Mouse (Mus musculus): ENCODE results near the gene Calcrl.

The Calcrl gene

GRCm38 (mm10) chr2:84425138-84425537 lies at the start of gene Calcrl:
Gene Calcrl, minus strand, starts transcription at chr2:84425411.
- DNase-seq = peak; percentile 82 to 89

DNA sequence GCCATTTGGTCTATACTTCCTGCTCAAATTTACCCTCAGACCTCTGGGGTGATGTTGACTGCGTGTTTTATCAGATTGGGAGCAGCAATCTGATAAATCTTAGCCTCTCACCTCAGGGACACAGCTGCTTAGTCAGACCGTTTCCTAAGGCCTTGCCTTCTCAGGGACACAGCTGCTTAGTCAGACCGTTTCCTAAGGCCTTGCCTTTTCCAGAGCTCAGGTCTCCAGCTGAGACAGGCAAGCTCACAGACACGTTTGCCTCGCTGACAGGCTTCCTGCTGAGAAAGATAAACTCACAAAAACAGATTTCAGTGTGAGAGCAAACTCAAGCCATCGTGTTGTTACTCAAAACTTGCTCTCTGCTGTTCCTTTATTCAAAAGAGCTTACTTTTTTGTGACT lies 49.4 kb upstream of the Calcrl start:
- no peak for DNase-seq

DNA sequence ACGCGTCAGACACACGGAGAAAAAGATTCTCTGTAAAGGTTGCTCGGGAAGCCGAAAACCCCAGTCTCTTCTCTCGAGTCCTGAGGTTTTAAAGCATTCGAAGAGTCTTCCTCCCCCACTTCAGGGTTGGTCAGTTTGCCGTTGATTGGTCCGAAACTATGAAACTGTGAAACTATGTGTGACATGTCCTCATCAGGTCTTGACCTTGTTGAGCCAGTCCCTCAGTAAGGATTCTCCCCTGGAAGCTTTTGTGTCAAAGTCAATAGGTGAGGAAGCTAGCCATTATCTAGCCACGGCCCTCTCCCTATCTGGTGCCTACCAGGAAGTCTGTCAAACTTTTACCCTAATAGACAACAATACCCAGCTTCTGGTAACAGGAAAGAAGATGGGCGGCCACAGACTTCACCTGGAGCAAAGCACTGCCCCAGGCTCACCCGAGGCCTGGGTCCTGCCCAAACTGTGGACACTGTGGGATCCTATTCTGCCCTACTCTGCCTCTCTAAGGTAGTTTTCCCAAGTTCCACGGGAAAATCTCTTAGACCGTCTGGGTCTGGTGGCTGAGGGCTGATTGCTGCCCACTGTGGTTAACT lies 48.8 kb upstream of the Calcrl start:
- DNase-seq = no peak

GRCm38 (mm10) chr2:84467391-84467790 lies 42.2 kb upstream of the Calcrl start:
- DNase-seq = no peak

- no peak for DNase-seq
Measured at GRCm38 (mm10) chr2:84464956-84465355, 39.7 kb upstream of the Calcrl start.

GRCm38 (mm10) chr2:84462411-84462810 lies 37.2 kb upstream of the Calcrl start:
- DNase-seq = no peak

DNA sequence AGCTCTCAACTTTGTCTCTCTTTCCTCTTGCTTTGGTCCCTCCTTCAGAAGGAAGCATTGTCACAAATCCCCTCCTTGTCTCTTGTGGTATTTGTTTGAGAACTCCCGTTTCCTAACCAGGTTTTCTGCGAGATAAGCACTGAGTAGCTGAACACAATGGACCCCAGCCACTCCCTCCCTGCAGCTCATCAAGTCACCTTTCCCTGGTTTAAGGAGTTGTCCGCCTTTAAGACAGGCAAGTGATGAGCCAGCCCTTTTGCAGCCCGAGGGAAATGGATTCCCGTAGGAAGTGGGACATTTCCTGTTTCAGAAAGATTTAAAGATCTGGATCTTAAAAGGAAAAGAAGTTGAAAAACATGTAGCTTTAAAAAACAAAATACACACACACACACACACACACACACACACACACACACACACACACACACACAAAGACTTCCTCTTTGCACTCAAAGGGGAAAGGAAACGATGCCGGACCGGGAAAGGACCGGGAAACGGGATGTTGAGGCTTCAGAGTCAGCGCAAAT lies 34.5 kb upstream of the Calcrl start:
- peak; percentile 55 to 61 for DNase-seq

DNA sequence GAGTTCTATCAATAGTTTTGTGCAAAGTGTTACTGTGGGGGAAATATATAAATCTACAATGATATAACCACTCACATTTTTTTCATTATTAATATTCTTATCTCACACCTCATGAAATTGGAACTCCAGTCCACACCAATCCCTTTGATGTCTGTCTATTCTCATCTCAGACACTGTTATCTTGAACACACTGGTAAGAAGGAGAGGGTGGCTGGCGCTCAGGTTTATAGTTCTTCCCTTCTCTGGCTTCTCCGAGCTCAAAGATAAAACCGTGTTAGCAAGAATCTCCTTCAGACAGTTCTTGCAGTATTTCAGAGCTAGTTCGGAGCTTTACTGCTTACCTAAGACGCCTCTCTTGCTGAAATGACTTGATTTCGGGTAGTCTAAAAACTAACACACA lies 32.0 kb upstream of the Calcrl start:
- DNase-seq = no peak

- DNase-seq = peak; percentile 43 to 56
Measured at GRCm38 (mm10) chr2:84455236-84455799, 30.1 kb upstream of the Calcrl start.

DNA sequence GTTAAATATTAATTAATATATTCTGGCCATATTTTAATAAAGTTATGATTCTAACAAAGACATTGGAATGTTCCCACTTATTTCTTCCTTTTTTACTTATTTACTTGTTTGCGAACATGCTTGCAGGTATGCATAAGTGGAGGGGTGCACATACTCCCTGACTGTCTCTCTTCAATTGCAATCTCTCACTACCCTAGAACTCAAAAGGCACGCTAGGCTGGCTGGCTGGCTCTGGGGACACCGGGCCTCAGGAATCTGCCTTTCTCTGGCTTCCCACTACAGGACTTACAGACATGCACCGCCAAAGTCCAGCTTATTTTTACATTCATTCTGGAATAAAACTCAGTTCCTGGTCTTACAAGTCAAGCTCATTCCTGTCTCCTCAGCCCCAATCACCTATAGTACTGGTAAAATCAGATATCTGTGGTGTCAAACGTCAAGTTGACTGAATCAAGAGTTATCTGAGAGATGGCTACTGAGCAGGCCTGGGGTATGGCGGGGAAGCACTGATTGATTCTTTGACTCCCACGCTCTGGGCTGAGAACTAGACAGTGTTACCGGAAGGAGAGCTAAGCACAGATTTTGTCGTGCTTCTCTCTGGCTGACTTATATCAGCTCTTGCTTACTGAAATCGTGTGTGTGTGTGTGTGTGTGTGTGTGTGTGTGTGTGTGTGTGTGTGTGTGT lies 29.5 kb upstream of the Calcrl start:
- DNase-seq = peak in 1 of 2 experiments; percentile 29

DNA sequence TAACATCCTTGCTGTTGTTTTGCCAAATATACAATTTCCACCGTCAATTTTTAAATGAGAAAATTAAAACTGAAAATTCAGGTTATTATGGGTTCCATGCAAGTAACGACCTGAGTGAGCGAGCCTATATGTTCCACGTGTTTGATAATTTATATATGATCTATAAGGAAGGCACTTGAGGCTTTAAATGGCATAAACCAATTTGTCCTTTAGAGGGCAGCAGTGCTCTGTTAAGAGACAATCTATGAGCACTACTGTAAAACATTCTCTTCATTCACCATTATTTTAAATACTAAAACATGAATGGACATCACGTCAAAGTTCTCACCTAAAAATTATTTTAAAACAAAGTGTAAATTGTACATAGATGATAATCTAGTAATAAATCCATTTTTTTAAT lies 28.8 kb upstream of the Calcrl start:
- no peak for DNase-seq

DNA sequence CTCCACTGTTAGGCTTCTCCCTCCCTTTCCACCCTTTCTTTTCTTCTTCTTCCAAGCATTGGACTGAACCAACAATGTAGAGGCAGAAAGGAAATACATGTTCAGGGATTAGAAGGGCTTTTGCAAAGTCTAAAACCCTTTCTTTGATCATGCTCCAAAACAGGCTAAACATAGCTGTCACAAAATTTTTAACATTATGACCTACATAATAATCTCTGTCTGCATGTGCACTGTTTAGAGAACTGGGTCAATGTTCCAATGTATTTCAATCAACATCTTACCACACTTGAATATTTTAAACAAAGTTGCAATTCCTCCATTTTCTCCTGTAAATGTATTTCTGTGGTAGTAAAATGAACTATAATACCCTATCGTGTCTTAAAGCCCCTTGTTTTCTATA lies 20.3 kb upstream of the Calcrl start:
- DNase-seq = no peak

GRCm38 (mm10) chr2:84441940-84442339 lies 16.7 kb upstream of the Calcrl start:
- no peak for DNase-seq

- DNase-seq = peak in 1 of 2 experiments; percentile 6
Measured at GRCm38 (mm10) chr2:84429724-84430123, 4.5 kb upstream of the Calcrl start.

DNA sequence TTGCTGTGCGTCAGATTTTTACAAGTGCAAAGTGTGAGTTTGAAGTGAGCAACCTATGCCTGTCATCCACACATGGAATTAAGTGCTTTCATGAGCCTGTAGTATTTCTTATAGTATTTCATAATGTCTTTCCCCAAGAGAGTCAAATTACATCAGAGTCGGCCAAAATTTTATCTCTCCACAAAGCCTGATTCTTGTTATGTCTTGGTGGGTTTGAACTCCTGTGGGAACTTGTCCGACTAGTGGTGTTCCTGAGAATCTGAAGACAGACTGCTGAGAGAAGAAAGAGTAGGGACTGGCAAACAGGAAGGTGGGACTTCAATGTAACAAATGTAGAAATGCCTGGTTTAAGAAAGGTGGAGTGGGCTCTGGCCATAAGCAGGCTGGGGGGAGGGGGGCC lies 3.6 kb upstream of the Calcrl start:
- no peak for DNase-seq

GRCm38 (mm10) chr2:84426531-84426930 lies 1.3 kb upstream of the Calcrl start:
- peak in 1 of 2 experiments; percentile 17 for DNase-seq

DNA sequence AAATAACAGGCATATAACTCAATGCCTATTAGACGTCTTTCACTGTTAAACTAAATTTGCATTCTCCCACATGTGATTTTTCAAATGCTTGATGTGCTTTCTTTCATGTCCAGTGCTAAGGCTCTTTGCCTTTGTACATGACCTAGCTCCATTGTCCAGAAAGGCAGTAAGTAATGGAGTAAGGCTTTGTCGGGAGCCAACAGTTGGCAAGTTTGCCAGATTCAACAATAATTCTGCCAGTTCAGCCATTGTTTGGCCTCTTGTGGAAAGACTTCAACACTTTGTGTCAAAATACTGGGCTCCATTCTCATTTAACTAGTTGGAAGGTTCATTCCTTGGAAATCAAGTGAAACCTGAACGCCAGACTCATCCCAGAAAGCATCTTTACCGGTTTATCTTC lies 8.7 kb downstream of the Calcrl start:
- DNase-seq = no peak

DNA sequence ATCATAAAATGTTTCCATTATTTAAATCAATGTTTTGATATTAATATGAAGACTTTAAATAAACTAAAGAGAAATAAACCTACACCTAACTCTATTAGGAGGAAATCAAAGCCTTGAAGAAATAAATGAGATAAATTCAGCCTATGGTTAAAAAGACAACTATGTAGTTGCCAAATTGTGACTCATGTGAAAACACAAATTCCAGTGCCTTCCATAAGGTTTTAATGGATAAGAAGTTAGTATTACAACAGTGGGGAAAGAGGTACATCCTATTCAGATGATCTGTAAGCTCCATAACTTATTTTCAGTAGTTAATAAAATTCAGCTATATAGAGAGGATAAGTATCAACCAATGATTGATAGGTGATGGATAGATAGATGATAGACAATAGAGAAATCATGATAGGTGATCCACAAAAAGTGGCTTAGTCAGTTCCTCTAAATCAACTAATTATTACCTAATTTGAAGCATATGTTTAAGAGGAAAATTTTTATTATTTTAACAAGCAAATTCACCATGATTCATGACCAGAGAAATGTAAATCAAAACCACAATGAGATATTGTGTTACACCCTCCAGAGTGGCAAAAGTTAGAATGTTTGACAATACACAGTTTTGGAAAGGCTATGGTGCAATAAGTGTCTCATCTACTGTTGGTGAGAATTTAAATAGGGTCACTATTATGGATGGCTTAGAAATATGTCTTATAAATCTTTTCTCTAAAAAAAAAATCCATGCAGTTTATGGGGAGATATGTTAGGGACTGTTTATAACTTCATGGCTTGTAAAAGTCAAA lies 15.2 kb downstream of the Calcrl start:
- DNase-seq = no peak

GRCm38 (mm10) chr2:84404834-84405233 lies 20.4 kb downstream of the Calcrl start:
- DNase-seq = no peak

GRCm38 (mm10) chr2:84402713-84403112 lies 22.5 kb downstream of the Calcrl start:
- DNase-seq = no peak

DNA sequence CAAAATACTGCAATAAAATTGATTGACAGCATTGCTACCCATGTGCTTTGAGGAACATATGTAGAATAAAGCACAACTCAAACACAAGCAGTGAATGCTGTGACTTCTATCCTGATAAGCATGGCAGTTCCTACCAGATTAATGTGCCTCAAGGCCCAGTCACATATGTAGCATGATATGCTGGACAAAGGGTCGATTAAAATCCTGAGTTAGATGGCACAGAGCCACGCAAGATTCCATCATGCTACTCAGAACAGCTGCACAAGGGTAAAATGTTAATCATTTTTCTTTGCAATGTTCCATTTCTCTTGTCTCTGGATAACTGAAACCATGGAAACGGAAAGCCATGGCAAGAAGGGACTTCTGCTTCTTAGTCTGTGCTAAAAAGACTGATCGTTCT lies 28.7 kb downstream of the Calcrl start:
- no peak for DNase-seq

DNA sequence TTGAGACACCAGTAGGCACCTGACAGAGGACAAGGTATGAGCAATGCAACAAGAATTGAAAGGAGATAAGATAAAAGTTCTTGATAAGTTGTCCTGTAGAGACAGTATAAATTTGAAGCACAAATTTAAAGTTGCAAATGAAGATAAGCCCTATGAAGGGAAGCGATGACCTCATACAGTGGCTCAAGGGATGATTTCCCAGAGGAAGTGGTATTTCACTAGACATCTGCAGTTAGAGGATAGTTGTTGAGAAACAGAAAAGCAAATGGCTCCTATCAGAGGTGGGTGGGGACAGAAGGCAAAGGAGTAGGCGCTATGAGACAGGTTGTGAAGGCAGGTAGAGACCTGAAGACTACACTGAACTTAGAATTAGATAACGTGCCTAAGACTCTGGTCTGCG lies 32.0 kb downstream of the Calcrl start:
- no peak for DNase-seq

DNA sequence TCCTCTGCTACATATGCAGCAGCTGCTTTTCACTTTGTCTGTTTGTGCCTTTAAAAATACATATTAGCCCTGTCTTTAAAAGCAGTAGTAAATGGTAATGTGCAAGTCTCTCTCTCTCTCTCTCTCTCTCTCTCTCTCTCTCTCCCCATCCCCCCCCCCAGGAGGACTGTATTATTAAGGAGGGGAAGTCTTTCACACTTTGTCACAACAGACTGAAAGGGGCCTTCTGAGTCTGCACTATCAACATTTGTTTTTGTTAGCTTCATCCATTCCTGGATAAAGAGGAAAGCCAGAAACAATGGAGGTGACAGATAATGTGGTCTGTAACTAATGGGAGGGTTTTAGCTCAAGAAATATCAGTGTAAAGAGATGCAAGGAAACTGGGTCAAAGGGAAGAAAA lies 36.1 kb downstream of the Calcrl start:
- DNase-seq = no peak

All from kidney, postnatal 4 days (tissue).